Mouse (Mus musculus) ES-Bruce4 (cell line): ENCODE data around the gene Phpt1. TPM values are rescaled to one million over a fixed set of nuclear protein-coding genes. Genes with fewer than 3 reads are reported as not detected.
A peak's percentile ranks its signal among the peaks of the same experiment; 100 is the strongest.

ENCODE experiments used
- H3K27ac ChIP-seq: 2 replicates; pipeline ENCODE4 v1.5.1; 2012; ENCODE audit warnings: low read length, inconsistent platforms; ENCODE audit not compliant: insufficient read depth
- H3K27me3 ChIP-seq: 2 replicates; pipeline ENCODE4 v1.6.1; 2012; ENCODE audit warnings: mild to moderate bottlenecking, low read length, inconsistent platforms; ENCODE audit not compliant: control insufficient read depth, poor library complexity, insufficient read depth, severe bottlenecking
- H3K36me3 ChIP-seq: 2 replicates; pipeline ENCODE4 v1.6.1; 2012; ENCODE audit warnings: inconsistent platforms, mild to moderate bottlenecking, low read length, moderate library complexity; ENCODE audit not compliant: control insufficient read depth, poor library complexity, insufficient read depth, severe bottlenecking
- H3K4me1 ChIP-seq: one replicate; pipeline ENCODE4 v1.8.1; 2011; ENCODE audit warnings: low read length; ENCODE audit not compliant: control insufficient read depth, insufficient read depth
- H3K4me3 ChIP-seq: 2 replicates; pipeline ENCODE4 v1.5.1; 2011; ENCODE audit warnings: low read depth, mild to moderate bottlenecking, low read length
- H3K9ac ChIP-seq: 2 replicates; pipeline ENCODE4 v1.6.1; 2012; ENCODE audit warnings: low read depth, mild to moderate bottlenecking, inconsistent platforms; ENCODE audit not compliant: poor library complexity, severe bottlenecking
- H3K9me3 ChIP-seq: replicated peaks from 2 replicates; pipeline ENCODE4 v1.6.1; 2012; ENCODE audit warnings: mild to moderate bottlenecking, low read length, inconsistent platforms; ENCODE audit not compliant: control insufficient read depth, poor library complexity, insufficient read depth, severe bottlenecking
- CTCF ChIP-seq: IDR thresholded peaks from one replicate; pipeline ENCODE4 v1.8.1; 2011; ENCODE audit warnings: low read depth, low read length
- EP300 ChIP-seq: IDR thresholded peaks from 2 replicates; pipeline ENCODE4 v1.6.1; 2011; ENCODE audit warnings: low read depth, low read length; ENCODE audit not compliant: insufficient read depth
- POLR2A ChIP-seq: IDR thresholded peaks from one replicate; pipeline ENCODE4 v1.8.1; 2011; ENCODE audit warnings: low read length; ENCODE audit not compliant: insufficient read depth
- polyA plus RNA-seq: library from polyadenylated mRNA; stranded (reverse); fragments of >200 nt; gene quantifications from 2 replicates; pipeline ENCODE4 v1.2.4, GENCODE M21; 2011; ENCODE audit warnings: low read depth; ENCODE audit not compliant: missing spikeins, insufficient read depth, insufficient read length

Gene Phpt1
- polyA plus RNA-seq, 1 experiment, result 37.0 TPM

DNA sequence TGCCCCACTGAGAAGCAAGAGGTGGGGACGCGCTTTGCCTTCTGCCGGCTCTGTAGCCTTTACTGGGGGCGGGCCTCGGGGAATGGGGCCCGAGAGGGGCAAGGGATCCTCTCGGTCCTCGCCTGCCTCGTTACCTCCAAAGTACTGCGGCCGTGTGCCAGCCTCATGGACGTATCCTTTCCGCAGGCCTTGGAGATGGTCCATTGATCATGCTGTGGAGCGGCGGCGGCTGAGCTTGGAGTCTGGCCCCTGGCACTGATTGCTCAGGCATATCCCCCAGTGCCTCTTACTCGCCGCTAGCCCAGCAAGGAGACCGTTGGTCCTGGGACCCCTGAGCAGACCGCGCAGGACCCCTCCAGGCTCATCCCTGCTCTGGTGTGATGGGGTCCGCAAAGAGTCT is 41.4 kb upstream of the Phpt1 start:
- no peaks in the 10 kb centered on the region for H3K9me3 ChIP-seq
- H3K27me3 ChIP-seq, result 0 out of 2 replicates have a peak, but pooled peaks cover 1% of the 10 kb centered on the region
- H3K27ac ChIP-seq, result no peak overlapping the region
- H3K36me3 ChIP-seq, result no peaks in the 10 kb centered on the region
- peak overlapping the region; percentile 15; the same call in 1 of the 2 replicates for H3K9ac ChIP-seq
- TF ChIP-seq POLR2A, result no peak
- no peaks in the 10 kb centered on the region for H3K4me1 ChIP-seq
- H3K4me3 ChIP-seq, result peak overlapping the region; percentile 14

DNA sequence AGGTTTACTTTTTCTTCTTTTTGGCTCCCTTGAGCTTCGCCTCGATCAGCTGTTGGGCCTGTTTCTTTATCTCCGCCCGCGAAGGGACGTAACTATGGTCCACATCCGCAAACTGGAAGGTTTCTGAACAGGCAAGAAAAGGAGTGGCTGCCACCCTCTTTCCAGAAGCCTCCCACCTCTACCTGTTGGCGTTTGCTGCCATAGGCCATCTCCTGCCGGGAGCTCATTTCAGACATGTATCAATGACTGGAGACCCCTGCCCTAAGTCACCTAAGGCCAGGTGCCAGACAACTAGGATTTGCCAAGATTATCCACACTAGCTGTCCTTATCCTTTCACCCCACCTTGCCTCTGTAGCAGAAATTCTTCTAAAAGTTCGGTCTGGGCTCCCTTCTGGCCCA is 33.6 kb upstream of the Phpt1 start:
- H3K9ac ChIP-seq, result no peak overlapping the region
- no peak for TF ChIP-seq CTCF
- no peak for TF ChIP-seq POLR2A
- no peak for TF ChIP-seq EP300

DNA sequence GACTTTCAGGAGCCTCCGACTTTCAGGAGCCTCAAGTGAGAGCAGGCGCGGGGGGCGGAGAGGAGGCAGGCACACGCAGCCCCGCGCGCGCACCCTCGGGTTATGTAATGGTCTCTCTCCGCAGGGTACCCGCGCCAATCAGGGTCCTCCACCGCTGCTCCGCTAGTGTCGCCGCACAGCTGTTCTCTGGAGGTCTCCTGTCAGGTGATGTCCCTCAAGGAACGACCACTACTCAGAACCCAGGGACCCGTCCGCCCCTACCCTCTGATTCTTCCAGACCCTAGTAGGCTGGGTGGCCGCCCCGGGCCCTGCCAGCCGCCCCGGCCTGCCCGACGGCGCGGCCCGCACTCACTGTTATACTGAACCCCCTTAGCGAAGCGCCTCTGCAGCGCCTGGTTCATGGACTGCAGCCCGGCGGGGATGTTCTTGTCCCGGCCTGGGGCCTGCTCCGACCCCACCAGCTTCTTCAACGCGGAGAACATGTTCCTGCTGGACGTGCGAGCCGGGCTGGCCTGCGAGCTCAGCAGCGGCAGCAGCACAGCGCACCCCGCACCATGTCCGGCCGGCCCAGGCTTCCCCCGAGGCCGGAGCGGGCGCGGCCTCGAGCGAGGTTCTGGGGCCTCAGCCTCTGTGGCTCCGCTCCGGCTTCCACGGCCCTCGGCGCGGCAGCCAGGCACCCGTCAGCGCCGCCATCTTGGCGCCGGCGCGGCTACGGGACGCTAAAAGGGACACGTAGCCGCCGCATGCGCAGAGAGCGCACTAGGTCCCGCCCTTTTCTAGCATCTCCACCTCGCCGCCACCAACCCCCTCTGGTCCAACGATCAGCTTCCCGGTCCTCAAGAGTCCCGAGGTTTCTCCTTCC is 33.0 kb upstream of the Phpt1 start, which contains the start of gene Rabl6:
Gene Rabl6 (minus strand): TSS at position 761 of the 862 bp plus-strand sequence.
- TF ChIP-seq POLR2A (no peak), CTCF (no peak), EP300 (0 out of 2 replicates have a peak, but pooled peaks have one; percentile 38)
- peak within 1 kb of the TSS; percentile 97 for H3K9ac ChIP-seq
- H3K4me3 ChIP-seq, result peak within 1 kb of the TSS; percentile 98
- H3K27ac ChIP-seq, result no peak within 1 kb of the TSS
- no peaks in the 10 kb centered on the region for H3K9me3 ChIP-seq
- H3K27me3 ChIP-seq, result peaks cover 3% of the 10 kb centered on the region; the same call in 1 of the 2 replicates
- no peaks in the 10 kb centered on the region for H3K4me1 ChIP-seq
- H3K36me3 ChIP-seq, result no peaks in the 10 kb centered on the region

More for the DNA sequence above, 33.6 kb upstream of the Phpt1 start:
- Histone ChIP-seq H3K27me3 (peaks cover 3% of the 10 kb centered on the region; the same call in 1 of the 2 replicates), H3K4me1 (no peaks in the 10 kb centered on the region), H3K36me3 (no peaks in the 10 kb centered on the region), H3K27ac (no peak overlapping the region), H3K4me3 (no peak overlapping the region), H3K9me3 (no peaks in the 10 kb centered on the region)

- Histone ChIP-seq H3K4me3 (no peak overlapping the region), H3K27me3 (no peaks in the 10 kb centered on the region), H3K4me1 (no peaks in the 10 kb centered on the region), H3K9ac (no peak overlapping the region), H3K27ac (no peak overlapping the region), H3K9me3 (no peaks in the 10 kb centered on the region), H3K36me3 (peaks cover 11% of the 10 kb centered on the region; the same call in 1 of the 2 replicates)
- TF ChIP-seq EP300 (no peak), POLR2A (no peak), CTCF (no peak)
Observed at GRCm38 (mm10) chr2:25602526-25602925, 27.5 kb upstream of the Phpt1 start.

GRCm38 (mm10) chr2:25600037-25600436 is 25.0 kb upstream of the Phpt1 start:
- peaks cover 25% of the 10 kb centered on the region for H3K36me3 ChIP-seq
- no peak overlapping the region for H3K4me3 ChIP-seq
- H3K27me3 ChIP-seq, result no peaks in the 10 kb centered on the region
- no peaks in the 10 kb centered on the region for H3K4me1 ChIP-seq
- no peak overlapping the region for H3K27ac ChIP-seq
- no peak overlapping the region for H3K9ac ChIP-seq
- H3K9me3 ChIP-seq, result no peaks in the 10 kb centered on the region
- TF ChIP-seq CTCF (no peak), POLR2A (no peak), EP300 (no peak)

GRCm38 (mm10) chr2:25598749-25599148 is 23.7 kb upstream of the Phpt1 start:
- H3K9ac ChIP-seq, result no peak overlapping the region
- H3K9me3 ChIP-seq, result no peaks in the 10 kb centered on the region
- H3K27ac ChIP-seq, result no peak overlapping the region
- H3K4me3 ChIP-seq, result no peak overlapping the region
- TF ChIP-seq POLR2A (no peak), CTCF (no peak), EP300 (no peak)
- no peaks in the 10 kb centered on the region for H3K4me1 ChIP-seq
- H3K27me3 ChIP-seq, result no peaks in the 10 kb centered on the region
- H3K36me3 ChIP-seq, result peaks cover 29% of the 10 kb centered on the region
